Mouse (Mus musculus) heart, embryonic 11.5 days (tissue): ENCODE results near the gene Stxbp4. TPM values are rescaled to one million over a fixed set of nuclear protein-coding genes. Genes with fewer than 3 reads are reported as not detected.

Experiments
- ATAC-seq: fragments of 200-750 bp; cut with Nextera tagmentation; replicated peaks from 2 replicates; pipeline ENCODE4 v1.8.0; 2017; ENCODE audit warnings: moderate library complexity; ENCODE audit not compliant: insufficient number of reproducible peaks, low FRiP score, low TSS enrichment
- H3K27ac ChIP-seq: fragments of 300-500 bp; sonication (generic); 2 replicates; pipeline ENCODE4 v1.5.1; 2014; ENCODE audit warnings: mild to moderate bottlenecking, low read depth, low read length
- H3K27me3 ChIP-seq: fragments of 300-500 bp; sonication (generic); 2 replicates; pipeline ENCODE4 v1.6.1; 2014; ENCODE audit warnings: mild to moderate bottlenecking, low read length, mixed read lengths; ENCODE audit not compliant: control insufficient read depth, insufficient read depth
- H3K36me3 ChIP-seq: fragments of 300-500 bp; sonication (generic); 2 replicates; pipeline ENCODE4 v1.6.1; 2014; ENCODE audit warnings: mild to moderate bottlenecking, low read length, moderate library complexity, mixed read lengths; ENCODE audit not compliant: control insufficient read depth, insufficient read depth
- H3K4me1 ChIP-seq: fragments of 300-500 bp; sonication (generic); 2 replicates; pipeline ENCODE4 v1.6.1; 2014; ENCODE audit warnings: low read length; ENCODE audit not compliant: control insufficient read depth, insufficient read depth
- H3K4me2 ChIP-seq: fragments of 300-500 bp; sonication (generic); 2 replicates; pipeline ENCODE4 v1.6.1; 2014; ENCODE audit warnings: mild to moderate bottlenecking, moderate library complexity
- H3K4me3 ChIP-seq: fragments of 300-500 bp; sonication (generic); 2 replicates; pipeline ENCODE4 v1.5.1; 2014; ENCODE audit warnings: low read depth, low read length
- H3K9ac ChIP-seq: fragments of 300-500 bp; sonication (generic); 2 replicates; pipeline ENCODE4 v1.6.1; 2014; ENCODE audit warnings: mild to moderate bottlenecking, low read depth, low read length, moderate library complexity
- H3K9me3 ChIP-seq: fragments of 300-500 bp; sonication (generic); replicated peaks from 2 replicates; pipeline ENCODE4 v1.6.1; 2016; ENCODE audit warnings: low read length; ENCODE audit not compliant: control insufficient read depth
- WGBS: fragments of 180-500 bp; shearing (Covaris S2); extraction: QIAGEN DNeasy Blood & Tissue Kit; methylation state at CpG from one replicate; pipeline ENCODE4 v1.1.7; 2014; ENCODE audit not compliant: insufficient replicate concordance; 5-methylcytosine and 5-hydroxymethylcytosine counted together
- polyA plus RNA-seq: library from polyadenylated mRNA; unstranded; fragments of >200 nt; fragmentation: Nextera tagmentation; extraction: Ambion mirVana; gene quantifications from 2 replicates; pipeline ENCODE4 v1.2.1, GENCODE M21; 2014

Gene Stxbp4
- polyA plus RNA-seq, 1 experiment from 2014 or later = 21.0 TPM

- Histone ChIP-seq H3K27me3 (no peaks in the 10 kb centered on the region), H3K4me1 (no peaks in the 10 kb centered on the region; the same call in 1 of the 2 replicates), H3K4me3 (no peak overlapping the region), H3K36me3 (peaks cover 2% of the 10 kb centered on the region; the same call in 1 of the 2 replicates), H3K9me3 (no peaks in the 10 kb centered on the region), H3K27ac (no peak overlapping the region), H3K4me2 (no peak overlapping the region), H3K9ac (no peak overlapping the region)
- 92% methylated on average over 8 of the region's 8 CpGs for WGBS
- no peak for ATAC-seq
Measured at GRCm38 (mm10) chr11:90487686-90488085, 150.2 kb downstream of the Stxbp4 start.

GRCm38 (mm10) chr11:90484750-90485637, 152.9 kb downstream of the Stxbp4 start:
- Histone ChIP-seq H3K27me3 (no peaks in the 10 kb centered on the region), H3K36me3 (peaks cover 2% of the 10 kb centered on the region; the same call in 1 of the 2 replicates), H3K4me3 (no peak overlapping the region), H3K4me2 (no peak overlapping the region), H3K9ac (no peak overlapping the region), H3K4me1 (peaks cover 3% of the 10 kb centered on the region; the same call in 1 of the 2 replicates), H3K27ac (no peak overlapping the region), H3K9me3 (no peaks in the 10 kb centered on the region)
- ATAC-seq = no peak
- 86% methylated on average over 14 of the region's 14 CpGs for WGBS

DNA sequence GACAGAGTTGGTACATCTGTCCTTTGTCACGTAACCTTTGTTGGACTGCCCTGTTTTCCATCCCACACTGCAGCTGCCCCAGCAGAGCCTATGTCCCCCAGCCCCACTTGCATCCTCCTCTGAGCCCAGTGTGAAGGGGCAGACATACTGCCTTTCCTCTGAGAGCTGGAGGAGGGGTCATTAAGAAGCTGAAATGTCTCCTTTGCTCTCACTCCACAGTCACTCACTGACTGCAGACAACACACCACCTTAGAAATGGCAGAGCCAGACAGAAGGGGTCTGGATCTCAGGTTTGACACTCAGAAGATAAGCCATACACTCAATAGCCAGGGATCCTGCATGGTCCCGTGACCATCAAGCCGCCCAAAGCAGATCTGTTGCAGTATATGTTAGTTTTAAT, 154.1 kb downstream of the Stxbp4 start:
- no peaks in the 10 kb centered on the region for H3K27me3 ChIP-seq
- WGBS = 82% methylated on average over 3 of the region's 3 CpGs

GRCm38 (mm10) chr11:90481828-90482227, 156.1 kb downstream of the Stxbp4 start:
- no peak for ATAC-seq
- Histone ChIP-seq H3K4me1 (peaks cover 3% of the 10 kb centered on the region; the same call in 1 of the 2 replicates), H3K27ac (no peak overlapping the region), H3K4me3 (no peak overlapping the region), H3K4me2 (no peak overlapping the region), H3K9ac (no peak overlapping the region), H3K27me3 (no peaks in the 10 kb centered on the region), H3K9me3 (no peaks in the 10 kb centered on the region), H3K36me3 (no peaks in the 10 kb centered on the region)
- 53% methylated on average over 1 of the region's 1 CpGs for WGBS

More for the DNA sequence above, 154.1 kb downstream of the Stxbp4 start:
- Histone ChIP-seq H3K9me3 (no peaks in the 10 kb centered on the region), H3K27ac (no peak overlapping the region), H3K4me2 (no peak overlapping the region), H3K36me3 (peaks cover 2% of the 10 kb centered on the region; the same call in 1 of the 2 replicates), H3K9ac (no peak overlapping the region), H3K4me3 (no peak overlapping the region), H3K4me1 (peaks cover 3% of the 10 kb centered on the region; the same call in 1 of the 2 replicates)
- no peak for ATAC-seq

GRCm38 (mm10) chr11:90470271-90470670, 167.6 kb downstream of the Stxbp4 start:
- H3K27me3 ChIP-seq = no peaks in the 10 kb centered on the region
- no peaks in the 10 kb centered on the region for H3K4me1 ChIP-seq
- no peak overlapping the region for H3K4me3 ChIP-seq
- no peaks in the 10 kb centered on the region for H3K9me3 ChIP-seq
- no peaks in the 10 kb centered on the region for H3K36me3 ChIP-seq
- ATAC-seq = no peak
- WGBS = 83% methylated on average over 4 of the region's 4 CpGs
- no peak overlapping the region for H3K4me2 ChIP-seq
- no peak overlapping the region for H3K9ac ChIP-seq
- no peak overlapping the region for H3K27ac ChIP-seq

GRCm38 (mm10) chr11:90464046-90464595, 173.8 kb downstream of the Stxbp4 start:
- Histone ChIP-seq H3K4me1 (no peaks in the 10 kb centered on the region), H3K9ac (no peak overlapping the region), H3K27me3 (no peaks in the 10 kb centered on the region), H3K36me3 (no peaks in the 10 kb centered on the region), H3K27ac (no peak overlapping the region), H3K9me3 (no peaks in the 10 kb centered on the region), H3K4me3 (no peak overlapping the region), H3K4me2 (no peak overlapping the region)
- no peak for ATAC-seq
- 69% methylated on average over 10 of the region's 10 CpGs for WGBS

GRCm38 (mm10) chr11:90460458-90460857, 177.4 kb downstream of the Stxbp4 start:
- H3K36me3 ChIP-seq = no peaks in the 10 kb centered on the region
- WGBS = 85% methylated on average over 3 of the region's 3 CpGs
- no peaks in the 10 kb centered on the region for H3K4me1 ChIP-seq
- no peaks in the 10 kb centered on the region for H3K9me3 ChIP-seq
- H3K27ac ChIP-seq = no peak overlapping the region
- no peak overlapping the region for H3K4me2 ChIP-seq
- ATAC-seq = no peak
- H3K9ac ChIP-seq = no peak overlapping the region
- no peaks in the 10 kb centered on the region for H3K27me3 ChIP-seq
- no peak overlapping the region for H3K4me3 ChIP-seq

- H3K27ac ChIP-seq = no peak overlapping the region
- no peak overlapping the region for H3K4me3 ChIP-seq
- no peaks in the 10 kb centered on the region for H3K4me1 ChIP-seq
- H3K27me3 ChIP-seq = no peaks in the 10 kb centered on the region
- no peaks in the 10 kb centered on the region for H3K36me3 ChIP-seq
- 53% methylated on average over 3 of the region's 3 CpGs for WGBS
- H3K4me2 ChIP-seq = no peak overlapping the region
- H3K9me3 ChIP-seq = no peaks in the 10 kb centered on the region
- no peak overlapping the region for H3K9ac ChIP-seq
- no peak for ATAC-seq
Measured at GRCm38 (mm10) chr11:90452134-90452533, 185.8 kb downstream of the Stxbp4 start.
